Mouse (Mus musculus): ENCODE data around the gene Usp39. TPM values are rescaled to one million over a fixed set of nuclear protein-coding genes. Genes with fewer than 3 reads are reported as not detected.

The Usp39 gene
- polyA plus RNA-seq, 1 experiment from 2014 or later: 76.3 TPM

DNA sequence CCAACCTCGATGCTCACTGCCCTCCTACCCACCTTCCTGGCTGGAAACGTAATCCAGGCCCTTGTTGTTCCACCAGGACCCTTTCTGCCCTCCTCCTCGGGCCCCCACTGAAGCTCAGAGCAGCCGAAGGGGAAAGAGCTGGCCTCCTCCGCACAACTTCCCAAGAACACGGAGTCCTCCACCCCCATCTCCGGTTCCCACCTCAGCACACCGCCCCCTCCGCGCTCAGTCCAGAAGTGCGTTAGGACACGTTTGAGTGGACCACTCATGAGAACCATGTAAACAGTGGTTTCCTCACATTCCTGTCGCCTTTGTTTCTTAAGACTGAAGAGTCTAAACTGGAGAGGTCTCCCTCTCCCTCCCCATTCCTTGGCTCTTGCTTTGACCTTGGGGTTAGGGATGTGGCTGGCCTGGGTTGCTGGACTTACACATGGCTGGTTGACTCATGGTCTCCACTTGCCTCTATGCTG, 68.0 kb downstream of the Usp39 start:
- Histone ChIP-seq H3K4me2 (ENCODE audit: low read length) (no peak overlapping the region), H3K4me1 (ENCODE audit: control insufficient read depth, insufficient read depth, low read length) (no peaks in the 10 kb centered on the region), H3K4me3 (ENCODE audit: low read depth, low read length) (no peak overlapping the region), H3K9ac (ENCODE audit: low read length) (no peak overlapping the region), H3K9me3 (replicated peaks; ENCODE audit: control insufficient read depth, low read length) (no peaks in the 10 kb centered on the region), H3K36me3 (ENCODE audit: control insufficient read depth, insufficient read depth, low read length) (no peaks in the 10 kb centered on the region), H3K27me3 (replicated peaks; ENCODE audit: control insufficient read depth, insufficient read depth, low read length) (no peaks in the 10 kb centered on the region), H3K27ac (ENCODE audit: low read depth, low read length) (no peak overlapping the region)
- 85% methylated on average over 13 of the region's 13 CpGs for WGBS
- DNase-seq (ENCODE audit: low spot score) (no peak), ATAC-seq (no peak)

DNA sequence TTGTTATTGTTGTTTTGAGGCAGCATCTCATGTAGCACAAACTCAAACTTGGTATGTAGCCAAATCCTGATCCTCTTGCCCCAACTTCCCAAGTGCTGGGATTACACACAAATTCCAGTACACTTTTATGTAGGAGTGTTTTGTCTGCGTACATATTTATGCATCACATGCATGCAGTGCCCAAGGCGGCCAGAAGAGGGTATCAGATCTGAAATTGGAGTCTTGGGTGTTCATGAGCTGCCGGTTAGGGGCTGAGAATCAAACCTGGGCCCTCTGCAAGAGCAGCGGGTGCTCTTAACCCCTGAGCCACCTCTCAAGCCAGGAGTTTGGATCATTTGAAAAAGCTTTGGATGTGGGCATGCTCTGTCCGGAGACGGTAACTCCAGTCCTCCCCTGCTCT, 68.8 kb downstream of the Usp39 start:
- Histone ChIP-seq H3K27me3 (replicated peaks; ENCODE audit: control insufficient read depth, insufficient read depth, low read length) (no peaks in the 10 kb centered on the region), H3K4me1 (ENCODE audit: control insufficient read depth, insufficient read depth, low read length) (no peaks in the 10 kb centered on the region), H3K4me2 (ENCODE audit: low read length) (no peak overlapping the region), H3K9ac (ENCODE audit: low read length) (no peak overlapping the region), H3K36me3 (ENCODE audit: control insufficient read depth, insufficient read depth, low read length) (no peaks in the 10 kb centered on the region), H3K4me3 (ENCODE audit: low read depth, low read length) (no peak overlapping the region), H3K9me3 (replicated peaks; ENCODE audit: control insufficient read depth, low read length) (no peaks in the 10 kb centered on the region), H3K27ac (ENCODE audit: low read depth, low read length) (no peak overlapping the region)
- no peak for DNase-seq (ENCODE audit: low spot score)
- no peak for ATAC-seq
- 95% methylated on average over 6 of the region's 6 CpGs for WGBS

DNA sequence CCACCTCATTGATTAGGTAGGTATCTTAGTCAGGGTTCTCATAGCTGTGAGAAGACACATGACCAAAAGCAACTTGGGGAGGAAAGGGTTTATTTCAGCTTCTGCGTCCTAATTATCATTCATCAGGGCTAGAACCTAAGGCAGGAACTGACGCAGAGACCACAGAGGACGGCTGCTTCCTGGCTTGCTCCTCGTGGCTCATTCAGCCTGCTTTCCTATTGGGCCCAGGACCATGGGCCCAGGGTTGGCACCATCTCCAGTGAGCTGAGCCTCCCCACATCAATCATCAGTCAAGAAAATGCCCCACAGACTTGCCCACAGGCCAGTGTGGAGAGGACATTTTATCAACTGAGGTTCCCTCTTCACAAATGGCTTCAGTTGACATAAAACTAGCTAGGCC, 69.5 kb downstream of the Usp39 start:
- peaks cover 1% of the 10 kb centered on the region; the same call in 1 of the 2 replicates for H3K4me1 ChIP-seq (ENCODE audit: control insufficient read depth, insufficient read depth, low read length)
- H3K9ac ChIP-seq (ENCODE audit: low read length): no peak overlapping the region
- H3K4me2 ChIP-seq (ENCODE audit: low read length): no peak overlapping the region
- 89% methylated on average over 4 of the region's 4 CpGs for WGBS
- no peak overlapping the region for H3K27ac ChIP-seq (ENCODE audit: low read depth, low read length)
- no peaks in the 10 kb centered on the region for H3K9me3 ChIP-seq (replicated peaks; ENCODE audit: control insufficient read depth, low read length)
- no peaks in the 10 kb centered on the region for H3K36me3 ChIP-seq (ENCODE audit: control insufficient read depth, insufficient read depth, low read length)
- H3K27me3 ChIP-seq (replicated peaks; ENCODE audit: control insufficient read depth, insufficient read depth, low read length): no peaks in the 10 kb centered on the region
- ATAC-seq (no peak), DNase-seq (ENCODE audit: low spot score) (no peak)
- H3K4me3 ChIP-seq (ENCODE audit: low read depth, low read length): no peak overlapping the region

DNA sequence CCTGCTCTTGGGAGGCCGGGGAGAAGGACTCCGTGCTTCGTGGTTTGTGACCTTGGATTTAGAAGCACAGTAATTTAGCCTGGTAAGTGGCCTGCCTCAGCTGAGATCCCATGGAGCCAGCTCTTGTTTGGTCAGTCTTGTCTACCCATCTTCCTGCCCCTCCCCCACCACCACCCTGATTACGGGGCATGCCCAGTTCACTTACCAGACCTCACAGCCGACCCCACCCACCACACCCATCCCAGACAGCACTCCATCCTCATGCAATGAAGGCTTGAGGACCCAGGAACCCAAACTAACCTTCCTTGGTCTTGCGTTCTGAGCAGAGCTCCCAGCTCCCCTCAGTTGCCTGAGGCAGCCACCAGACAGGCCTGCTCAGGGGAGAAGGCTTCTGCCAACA, 71.8 kb downstream of the Usp39 start:
- no peak overlapping the region for H3K4me2 ChIP-seq (ENCODE audit: low read length)
- H3K27me3 ChIP-seq (replicated peaks; ENCODE audit: control insufficient read depth, insufficient read depth, low read length): no peaks in the 10 kb centered on the region
- no peak for ATAC-seq
- no peak for DNase-seq (ENCODE audit: low spot score)
- no peaks in the 10 kb centered on the region for H3K9me3 ChIP-seq (replicated peaks; ENCODE audit: control insufficient read depth, low read length)
- H3K36me3 ChIP-seq (ENCODE audit: control insufficient read depth, insufficient read depth, low read length): no peaks in the 10 kb centered on the region
- H3K4me3 ChIP-seq (ENCODE audit: low read depth, low read length): no peak overlapping the region
- H3K27ac ChIP-seq (ENCODE audit: low read depth, low read length): no peak overlapping the region
- WGBS: 88% methylated on average over 6 of the region's 6 CpGs
- H3K9ac ChIP-seq (ENCODE audit: low read length): no peak overlapping the region
- peaks cover 4% of the 10 kb centered on the region; the same call in 1 of the 2 replicates for H3K4me1 ChIP-seq (ENCODE audit: control insufficient read depth, insufficient read depth, low read length)

DNA sequence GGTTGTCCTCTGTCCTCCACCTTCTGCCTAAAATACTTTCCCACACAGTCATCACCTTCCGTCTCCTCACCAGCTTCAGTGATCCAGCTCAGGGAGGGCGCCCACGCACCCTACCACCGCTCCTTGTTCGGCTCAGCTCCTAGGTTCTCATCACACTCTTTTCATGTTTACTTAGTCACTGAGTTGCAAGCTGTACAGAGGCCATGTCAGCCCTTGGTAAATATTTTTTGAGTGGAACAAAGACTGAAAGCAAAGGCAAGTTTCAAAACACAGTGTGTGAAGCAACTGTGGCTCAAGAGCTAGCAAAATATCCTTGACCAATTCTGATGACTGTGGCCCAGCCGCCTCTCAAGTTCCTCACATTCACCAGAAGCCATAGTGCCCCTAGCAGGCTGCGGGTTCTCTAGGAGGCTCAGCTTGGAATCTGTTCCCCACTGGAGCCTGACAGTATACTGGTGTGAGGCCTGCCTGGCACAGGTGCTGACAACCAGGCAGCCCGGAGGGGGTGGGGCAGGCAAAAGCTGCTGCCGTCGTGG, 72.8 kb downstream of the Usp39 start:
- Histone ChIP-seq H3K36me3 (ENCODE audit: control insufficient read depth, insufficient read depth, low read length) (no peaks in the 10 kb centered on the region), H3K4me1 (ENCODE audit: control insufficient read depth, insufficient read depth, low read length) (peaks cover 4% of the 10 kb centered on the region; the same call in 1 of the 2 replicates), H3K4me2 (ENCODE audit: low read length) (no peak overlapping the region), H3K27ac (ENCODE audit: low read depth, low read length) (no peak overlapping the region), H3K27me3 (replicated peaks; ENCODE audit: control insufficient read depth, insufficient read depth, low read length) (no peaks in the 10 kb centered on the region), H3K4me3 (ENCODE audit: low read depth, low read length) (no peak overlapping the region), H3K9me3 (replicated peaks; ENCODE audit: control insufficient read depth, low read length) (no peaks in the 10 kb centered on the region), H3K9ac (ENCODE audit: low read length) (no peak overlapping the region)
- no peak for DNase-seq (ENCODE audit: low spot score)
- no peak for ATAC-seq
- WGBS: 83% methylated on average over 10 of the region's 10 CpGs

DNA sequence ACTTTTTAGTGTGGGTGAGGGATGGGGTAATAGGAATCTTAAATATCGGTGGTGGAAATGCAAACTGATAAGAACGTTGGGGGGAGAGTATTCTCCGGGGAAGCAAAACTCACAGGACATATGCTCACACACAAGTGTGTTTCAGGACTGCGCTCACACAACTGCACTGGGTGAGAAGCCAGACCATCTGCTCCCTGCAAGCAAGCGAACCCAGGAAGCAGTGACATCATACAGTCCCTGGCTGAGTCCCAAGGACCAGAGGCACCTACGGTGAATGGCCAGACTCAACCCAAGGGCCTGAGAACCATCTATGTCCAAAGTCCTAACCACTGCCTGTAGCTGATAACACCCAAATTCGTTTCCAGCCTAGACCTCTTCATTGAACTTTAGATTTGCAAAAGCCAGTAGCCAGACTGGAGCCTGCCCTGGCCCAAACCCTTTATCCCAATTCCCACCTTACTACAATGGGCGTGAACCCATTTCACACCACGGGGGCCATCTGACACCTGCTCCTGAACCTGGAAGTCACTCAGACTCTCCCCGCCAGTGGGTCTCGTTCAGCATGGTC, 73.9 kb downstream of the Usp39 start:
- H3K4me1 ChIP-seq (ENCODE audit: control insufficient read depth, insufficient read depth, low read length): peaks cover 4% of the 10 kb centered on the region; the same call in 1 of the 2 replicates
- H3K4me3 ChIP-seq (ENCODE audit: low read depth, low read length): no peak overlapping the region
- H3K9ac ChIP-seq (ENCODE audit: low read length): no peak overlapping the region
- H3K9me3 ChIP-seq (replicated peaks; ENCODE audit: control insufficient read depth, low read length): no peaks in the 10 kb centered on the region
- H3K4me2 ChIP-seq (ENCODE audit: low read length): no peak overlapping the region
- H3K36me3 ChIP-seq (ENCODE audit: control insufficient read depth, insufficient read depth, low read length): no peaks in the 10 kb centered on the region
- DNase-seq (ENCODE audit: low spot score) (peak; percentile 71), ATAC-seq (peak; percentile 90)
- H3K27ac ChIP-seq (ENCODE audit: low read depth, low read length): no peak overlapping the region
- 68% methylated on average over 11 of the region's 11 CpGs for WGBS
- 0 out of 2 replicates have a peak, but pooled peaks cover 2% of the 10 kb centered on the region for H3K27me3 ChIP-seq (replicated peaks; ENCODE audit: control insufficient read depth, insufficient read depth, low read length)

DNA sequence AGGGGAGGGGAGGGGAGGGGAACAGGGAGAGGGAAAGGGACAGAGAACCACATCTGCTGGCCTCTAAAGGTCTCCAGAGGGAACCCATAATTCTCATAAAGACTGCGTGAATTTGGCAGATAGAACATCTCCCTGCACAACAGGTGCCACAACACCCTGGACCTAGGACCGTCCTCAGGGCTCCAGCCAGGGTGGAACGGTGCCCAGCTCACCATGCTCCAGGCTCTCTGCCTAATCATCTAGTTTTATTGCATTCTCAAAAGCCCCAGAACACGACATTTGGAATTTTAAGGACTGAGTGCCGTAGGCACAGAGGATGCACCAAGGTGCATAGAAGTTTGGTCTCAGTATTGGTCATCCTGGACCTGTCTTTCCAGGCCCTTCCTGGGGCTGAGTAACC, 74.7 kb downstream of the Usp39 start:
- WGBS: 73% methylated on average over 5 of the region's 5 CpGs
- H3K4me2 ChIP-seq (ENCODE audit: low read length): no peak overlapping the region
- no peak overlapping the region for H3K9ac ChIP-seq (ENCODE audit: low read length)
- H3K4me3 ChIP-seq (ENCODE audit: low read depth, low read length): no peak overlapping the region
- H3K9me3 ChIP-seq (replicated peaks; ENCODE audit: control insufficient read depth, low read length): no peaks in the 10 kb centered on the region
- H3K27me3 ChIP-seq (replicated peaks; ENCODE audit: control insufficient read depth, insufficient read depth, low read length): 0 out of 2 replicates have a peak, but pooled peaks cover 2% of the 10 kb centered on the region
- no peaks in the 10 kb centered on the region for H3K36me3 ChIP-seq (ENCODE audit: control insufficient read depth, insufficient read depth, low read length)
- DNase-seq (ENCODE audit: low spot score) (no peak), ATAC-seq (no peak)
- peaks cover 4% of the 10 kb centered on the region; the same call in 1 of the 2 replicates for H3K4me1 ChIP-seq (ENCODE audit: control insufficient read depth, insufficient read depth, low read length)
- H3K27ac ChIP-seq (ENCODE audit: low read depth, low read length): no peak overlapping the region

Other genes with a start within 250 kb of the Usp39 start
- gene St3gal5, start 247.6 kb downstream of the Usp39 start, polyA plus RNA-seq (2014; fragmentation: Nextera tagmentation; extraction: Ambion mirVana): 25.5 and 33.1 TPM in 2 replicates
- 2.2 and 2.5 TPM in 2 replicates for gene Atoh8, start 109.6 kb downstream of the Usp39 start, polyA plus RNA-seq (2014; fragmentation: Nextera tagmentation; extraction: Ambion mirVana)
- not detected in 2 replicates for gene Sftpb, start 40.6 kb downstream of the Usp39 start, polyA plus RNA-seq (2014; fragmentation: Nextera tagmentation; extraction: Ambion mirVana)
- gene 0610030E20Rik, start 2.1 kb upstream of the Usp39 start, polyA plus RNA-seq (2014; fragmentation: Nextera tagmentation; extraction: Ambion mirVana): 12.0 and 17.9 TPM in 2 replicates
- gene Tmem150a, start 10.3 kb upstream of the Usp39 start, polyA plus RNA-seq (2014; fragmentation: Nextera tagmentation; extraction: Ambion mirVana): 19.3 and 21.3 TPM in 2 replicates
- gene Rnf181, start 21.8 kb upstream of the Usp39 start, polyA plus RNA-seq (2014; fragmentation: Nextera tagmentation; extraction: Ambion mirVana): 123 and 129 TPM in 2 replicates
- gene Vamp5, start 35.3 kb upstream of the Usp39 start, polyA plus RNA-seq (2014; fragmentation: Nextera tagmentation; extraction: Ambion mirVana): 13.8 and 17.7 TPM in 2 replicates
- gene Vamp8, start 45.5 kb upstream of the Usp39 start, polyA plus RNA-seq (2014; fragmentation: Nextera tagmentation; extraction: Ambion mirVana): 20.4 and 22.6 TPM in 2 replicates
- 4.3 and 4.6 TPM in 2 replicates for gene Ggcx, start 69.1 kb upstream of the Usp39 start, polyA plus RNA-seq (2014; fragmentation: Nextera tagmentation; extraction: Ambion mirVana)
- gene Mat2a, start 94.4 kb upstream of the Usp39 start, polyA plus RNA-seq (2014; fragmentation: Nextera tagmentation; extraction: Ambion mirVana): 348 and 370 TPM in 2 replicates
- 0.60 TPM in 1 of 2 replicates, not detected in the other for gene Sh2d6, start 176.5 kb upstream of the Usp39 start, polyA plus RNA-seq (2014; fragmentation: Nextera tagmentation; extraction: Ambion mirVana)
- gene Capg, start 199.2 kb upstream of the Usp39 start, polyA plus RNA-seq (2014; fragmentation: Nextera tagmentation; extraction: Ambion mirVana): 6.0 and 6.3 TPM in 2 replicates

Measured in forebrain, embryonic 14.5 days (tissue).